Mouse (Mus musculus) cerebellum, adult 2 months (tissue): Measurements from ENCODE around the gene Tmem156.

Experiments
- CTCF ChIP-seq: fragments of 200-500 bp; IDR thresholded peaks from 2 replicates; pipeline ENCODE4 v1.5.1; 2011; ENCODE audit warnings: low read depth, mild to moderate bottlenecking, control low read depth, low read length, moderate library complexity, borderline replicate concordance; ENCODE audit not compliant: insufficient read depth
- POLR2A ChIP-seq: fragments of 200-500 bp; IDR thresholded peaks from 2 replicates; pipeline ENCODE4 v1.6.1; 2011; ENCODE audit warnings: low read length, control low read depth, borderline replicate concordance; ENCODE audit not compliant: insufficient read depth

DNA sequence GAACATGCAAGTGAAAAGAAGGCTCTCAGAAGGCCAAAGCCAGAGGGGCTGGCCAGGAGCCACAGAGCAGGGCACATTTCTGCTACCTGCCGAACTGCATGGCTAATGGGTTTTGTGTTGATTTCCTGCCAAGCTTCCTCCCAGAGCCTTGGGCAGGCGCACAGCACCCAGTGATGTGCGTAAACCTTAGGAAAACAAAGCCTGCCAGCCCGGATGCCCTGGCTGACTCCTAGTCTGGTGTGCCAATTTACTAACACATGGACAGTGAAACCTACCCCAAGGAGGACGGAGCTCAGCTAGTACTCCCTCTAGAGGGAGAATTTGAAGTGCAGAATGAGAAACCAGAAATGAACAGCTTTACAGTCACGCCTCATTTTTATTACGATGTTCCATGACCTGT lies 72.1 kb downstream of the Tmem156 start:
- TF ChIP-seq CTCF (peak; percentile 30; the same call in 1 of the 2 replicates), POLR2A (no peak)
